Mouse (Mus musculus): ENCODE results near the gene 0610009B22Rik. TPM values are rescaled to one million over a fixed set of nuclear protein-coding genes. Genes with fewer than 3 reads are reported as not detected.

0610009B22Rik gene
- polyA plus RNA-seq, 1 experiment from 2014 or later = 101 TPM

DNA sequence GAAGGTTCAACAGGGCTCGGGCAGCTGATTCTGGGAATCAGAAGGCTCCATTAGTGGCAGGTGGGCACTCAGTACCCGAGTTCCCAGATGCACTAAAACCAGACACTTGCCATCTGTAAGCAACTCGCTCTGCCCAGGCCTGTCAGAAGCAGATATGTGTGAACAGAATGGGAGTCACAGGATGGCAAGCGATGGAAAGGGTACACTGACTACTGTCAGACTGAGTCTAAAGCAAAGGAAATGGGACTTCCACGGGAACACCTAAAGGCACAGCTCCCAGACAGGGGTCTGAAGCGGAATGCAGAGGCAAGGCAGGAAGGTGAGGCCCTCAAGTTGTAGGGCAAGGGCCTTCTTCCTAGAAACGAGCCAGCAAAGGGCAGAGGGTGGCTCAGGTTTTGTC, 42.4 kb downstream of the 0610009B22Rik start:
- Histone ChIP-seq H3K4me3 (no peak overlapping the region), H3K4me2 (no peak overlapping the region), H3K27ac (replicated peaks) (no peak overlapping the region), H3K27me3 (no peaks in the 10 kb centered on the region), H3K36me3 (0 out of 2 replicates have a peak, but pooled peaks cover 9% of the 10 kb centered on the region), H3K9ac (no peak overlapping the region), H3K9me3 (no peaks in the 10 kb centered on the region), H3K4me1 (replicated peaks) (peaks cover 42% of the 10 kb centered on the region)
- ATAC-seq (ENCODE audit: low FRiP score, low read depth) = no peak
- WGBS = 84% methylated on average over 7 of the region's 7 CpGs

DNA sequence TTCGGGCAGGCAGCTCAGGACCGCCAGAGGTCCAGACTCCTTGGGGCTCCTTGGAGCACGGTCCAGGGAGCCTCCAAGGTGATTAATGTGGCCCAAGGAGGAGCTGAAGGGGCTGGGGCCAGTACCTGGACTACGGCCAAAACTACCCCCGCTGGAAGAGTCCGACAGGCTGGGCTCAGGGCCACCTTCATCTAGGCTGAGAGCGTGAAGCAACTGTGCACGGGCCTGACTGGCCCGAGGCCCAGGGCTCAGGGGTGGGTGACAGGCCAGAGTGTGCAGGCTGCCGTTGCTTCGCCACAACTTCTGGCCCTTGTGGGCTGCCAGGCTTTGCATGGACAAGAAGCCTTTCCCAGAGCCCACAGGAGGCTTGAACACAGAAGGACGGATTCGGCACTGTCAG, 43.4 kb downstream of the 0610009B22Rik start:
- no peaks in the 10 kb centered on the region for H3K9me3 ChIP-seq
- H3K4me3 ChIP-seq = no peak overlapping the region
- H3K36me3 ChIP-seq = 0 out of 2 replicates have a peak, but pooled peaks cover 9% of the 10 kb centered on the region
- H3K27me3 ChIP-seq = no peaks in the 10 kb centered on the region
- H3K4me1 ChIP-seq (replicated peaks) = peaks cover 40% of the 10 kb centered on the region
- H3K9ac ChIP-seq = no peak overlapping the region
- WGBS = 71% methylated on average over 13 of the region's 13 CpGs
- H3K27ac ChIP-seq (replicated peaks) = no peak overlapping the region
- no peak overlapping the region for H3K4me2 ChIP-seq
- no peak; the same call in 1 of the 2 replicates for ATAC-seq (ENCODE audit: low FRiP score, low read depth)

DNA sequence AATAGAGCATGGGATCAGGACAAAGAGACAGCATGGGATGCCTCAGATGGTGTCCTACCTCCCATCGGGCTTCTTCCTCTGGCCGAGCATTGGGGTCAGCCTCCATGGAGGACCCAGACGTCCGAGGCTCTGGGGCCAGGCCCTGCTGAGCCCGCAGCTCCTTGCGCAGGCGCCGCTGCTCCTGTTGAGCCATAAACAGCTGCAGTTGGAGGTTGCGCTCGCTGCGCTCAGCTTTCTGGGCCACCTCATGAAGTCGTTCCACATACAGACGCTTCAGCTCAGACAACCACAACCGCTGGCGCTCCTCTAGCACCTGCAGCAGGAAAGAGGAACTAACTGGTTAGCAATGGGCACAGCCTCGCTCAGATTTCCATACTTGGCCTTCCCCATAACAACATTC, 44.5 kb downstream of the 0610009B22Rik start:
- Histone ChIP-seq H3K9ac (no peak overlapping the region), H3K36me3 (0 out of 2 replicates have a peak, but pooled peaks cover 9% of the 10 kb centered on the region), H3K27me3 (no peaks in the 10 kb centered on the region), H3K4me2 (no peak overlapping the region), H3K9me3 (no peaks in the 10 kb centered on the region), H3K4me1 (replicated peaks) (peaks cover 29% of the 10 kb centered on the region), H3K4me3 (no peak overlapping the region), H3K27ac (replicated peaks) (no peak overlapping the region; the same call in 1 of the 2 replicates)
- 70% methylated on average over 16 of the region's 16 CpGs for WGBS
- ATAC-seq (ENCODE audit: low FRiP score, low read depth) = no peak

DNA sequence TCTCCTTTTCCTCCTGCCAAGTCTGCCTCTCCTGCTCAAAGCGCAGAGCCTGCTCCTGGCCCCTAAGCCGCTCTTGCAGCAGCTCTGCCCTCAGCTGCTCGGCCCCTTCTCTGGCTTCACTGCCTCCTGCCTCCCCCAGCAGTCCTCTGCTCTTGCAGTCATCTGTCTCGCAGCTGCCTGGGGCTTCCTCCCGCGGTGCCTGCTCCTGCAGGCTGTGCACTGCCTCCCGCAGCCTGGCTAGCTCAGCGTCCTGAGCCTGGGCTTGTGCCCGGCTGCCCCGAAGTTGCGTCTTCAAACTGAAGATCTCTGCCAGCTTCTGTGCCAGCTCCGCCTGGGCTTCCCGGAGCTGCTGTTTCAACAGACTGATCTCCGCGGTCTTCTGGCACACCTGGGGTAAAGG, 44.9 kb downstream of the 0610009B22Rik start:
- peaks cover 25% of the 10 kb centered on the region; the same call in 1 of the 2 replicates for H3K4me1 ChIP-seq (replicated peaks)
- no peaks in the 10 kb centered on the region for H3K27me3 ChIP-seq
- H3K4me2 ChIP-seq = 0 out of 2 replicates have a peak overlapping the region, but pooled peaks have one; percentile 9
- no peak for ATAC-seq (ENCODE audit: low FRiP score, low read depth)
- H3K36me3 ChIP-seq = 0 out of 2 replicates have a peak, but pooled peaks cover 9% of the 10 kb centered on the region
- H3K9me3 ChIP-seq = no peaks in the 10 kb centered on the region
- 0 out of 2 replicates have a peak overlapping the region, but pooled peaks have one; percentile 0 for H3K27ac ChIP-seq (replicated peaks)
- no peak overlapping the region for H3K4me3 ChIP-seq
- 51% methylated on average over 15 of the region's 15 CpGs for WGBS
- no peak overlapping the region for H3K9ac ChIP-seq

DNA sequence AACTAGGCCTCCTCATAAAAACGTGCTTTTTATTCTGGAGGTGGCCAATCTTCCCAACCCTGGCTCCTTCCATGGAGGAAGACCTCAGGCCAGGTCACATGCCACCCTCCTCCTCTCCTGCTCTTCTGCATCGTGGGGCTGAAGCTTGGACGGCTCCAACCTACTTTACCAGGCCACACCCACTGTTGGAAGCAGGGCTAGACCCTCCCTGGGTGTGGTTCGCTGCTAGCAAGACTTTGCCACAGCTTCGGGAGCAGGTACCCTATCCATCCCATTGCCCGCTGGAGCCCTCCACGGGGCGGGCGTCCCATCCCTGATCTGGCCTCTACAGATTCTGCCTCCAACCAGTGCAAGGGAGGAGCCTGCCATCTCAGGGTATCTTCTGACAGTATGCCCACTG, 45.5 kb downstream of the 0610009B22Rik start:
- H3K27ac ChIP-seq (replicated peaks) = 0 out of 2 replicates have a peak overlapping the region, but pooled peaks have one; percentile 0
- H3K36me3 ChIP-seq = 0 out of 2 replicates have a peak, but pooled peaks cover 9% of the 10 kb centered on the region
- no peak overlapping the region for H3K9ac ChIP-seq
- H3K9me3 ChIP-seq = no peaks in the 10 kb centered on the region
- H3K4me3 ChIP-seq = no peak overlapping the region
- no peaks in the 10 kb centered on the region for H3K27me3 ChIP-seq
- no peak for ATAC-seq (ENCODE audit: low FRiP score, low read depth)
- H3K4me2 ChIP-seq = no peak overlapping the region
- WGBS = 76% methylated on average over 9 of the region's 9 CpGs
- H3K4me1 ChIP-seq (replicated peaks) = peaks cover 19% of the 10 kb centered on the region; the same call in 1 of the 2 replicates

DNA sequence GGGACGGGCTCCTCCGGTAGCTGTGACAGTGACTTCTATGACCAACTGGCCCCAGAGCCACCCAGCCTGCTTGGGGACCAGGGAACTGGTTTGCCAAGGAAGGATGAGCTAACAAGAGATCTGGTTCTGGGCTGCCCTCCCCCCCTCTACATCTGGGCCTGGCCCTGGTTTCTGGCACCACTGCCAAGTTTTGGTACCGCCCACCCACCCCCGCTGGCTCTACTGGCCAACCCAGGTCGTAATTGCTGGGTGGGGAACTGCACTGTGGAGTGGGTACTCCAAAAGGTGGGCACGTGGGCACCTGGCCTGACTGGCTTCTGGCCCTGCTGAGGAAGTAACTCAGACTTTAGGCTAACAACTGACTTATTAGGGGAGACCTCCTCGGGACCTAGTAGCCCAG, 47.9 kb downstream of the 0610009B22Rik start:
- H3K9me3 ChIP-seq = no peaks in the 10 kb centered on the region
- H3K4me1 ChIP-seq (replicated peaks) = peaks cover 24% of the 10 kb centered on the region
- H3K36me3 ChIP-seq = 0 out of 2 replicates have a peak, but pooled peaks cover 9% of the 10 kb centered on the region
- 87% methylated on average over 7 of the region's 7 CpGs for WGBS
- no peak overlapping the region for H3K4me3 ChIP-seq
- ATAC-seq (ENCODE audit: low FRiP score, low read depth) = no peak
- no peak overlapping the region for H3K9ac ChIP-seq
- H3K27ac ChIP-seq (replicated peaks) = no peak overlapping the region
- H3K27me3 ChIP-seq = no peaks in the 10 kb centered on the region
- H3K4me2 ChIP-seq = no peak overlapping the region

DNA sequence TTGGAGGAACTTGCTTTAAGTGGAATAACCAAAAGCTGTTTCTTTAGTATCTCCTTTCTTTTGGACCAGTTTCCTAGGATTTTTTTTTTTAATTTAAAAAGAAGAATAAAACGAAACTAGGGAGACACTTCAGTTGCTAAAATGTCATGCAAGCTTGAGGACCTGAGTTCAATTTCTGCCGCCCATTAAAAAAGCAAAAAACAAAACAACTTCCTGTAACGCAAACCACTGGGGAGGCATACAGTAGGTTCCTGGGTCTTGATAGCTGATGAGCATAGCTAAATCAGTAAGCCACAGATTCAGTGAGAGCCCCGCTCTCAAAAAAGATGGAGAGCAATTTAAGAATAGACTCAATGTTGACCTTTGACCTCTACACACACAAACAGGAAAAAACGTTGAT, 50.2 kb downstream of the 0610009B22Rik start:
- ATAC-seq (ENCODE audit: low FRiP score, low read depth) = no peak
- Histone ChIP-seq H3K4me1 (replicated peaks) (peaks cover 25% of the 10 kb centered on the region), H3K4me2 (no peak overlapping the region), H3K27ac (replicated peaks) (no peak overlapping the region), H3K4me3 (no peak overlapping the region), H3K9me3 (no peaks in the 10 kb centered on the region), H3K36me3 (0 out of 2 replicates have a peak, but pooled peaks cover 5% of the 10 kb centered on the region), H3K9ac (no peak overlapping the region), H3K27me3 (no peaks in the 10 kb centered on the region)
- 74% methylated on average over 5 of the region's 5 CpGs for WGBS

DNA sequence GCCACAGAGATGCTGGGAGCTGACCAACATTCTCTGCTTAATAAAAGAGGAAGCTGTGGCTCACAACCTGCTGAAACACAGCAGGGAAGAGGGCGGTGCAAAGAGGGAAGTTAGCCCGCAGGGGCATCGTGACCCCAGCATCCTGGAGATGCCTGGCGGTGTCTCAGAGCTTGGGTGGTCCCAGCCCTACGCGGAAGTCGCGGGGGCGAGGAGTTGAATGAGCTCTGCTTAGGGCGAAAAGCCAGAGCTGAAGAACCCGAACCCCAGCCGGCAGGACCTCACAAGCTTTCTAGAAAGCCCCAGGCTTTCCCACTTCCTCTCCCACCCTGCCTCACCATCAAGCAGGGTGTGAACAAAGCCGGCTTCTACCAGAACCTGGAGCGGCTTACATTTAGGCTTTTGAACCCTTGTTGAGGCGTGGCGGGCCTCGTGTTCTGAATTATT, 50.7 kb downstream of the 0610009B22Rik start:
- 0 out of 2 replicates have a peak, but pooled peaks cover 1% of the 10 kb centered on the region for H3K36me3 ChIP-seq
- no peak overlapping the region for H3K4me2 ChIP-seq
- no peak overlapping the region for H3K4me3 ChIP-seq
- no peaks in the 10 kb centered on the region for H3K27me3 ChIP-seq
- no peaks in the 10 kb centered on the region for H3K9me3 ChIP-seq
- peaks cover 25% of the 10 kb centered on the region for H3K4me1 ChIP-seq (replicated peaks)
- ATAC-seq (ENCODE audit: low FRiP score, low read depth) = no peak
- no peak overlapping the region for H3K27ac ChIP-seq (replicated peaks)
- no peak overlapping the region for H3K9ac ChIP-seq
- WGBS = 5% methylated on average over 17 of the region's 17 CpGs

GRCm38 (mm10) chr11:51636323-51636684, 52.4 kb downstream of the 0610009B22Rik start:
- peak overlapping the region; percentile 82 for H3K9ac ChIP-seq
- 4% methylated on average over 6 of the region's 6 CpGs for WGBS
- H3K4me2 ChIP-seq = peak overlapping the region; percentile 72
- no peaks in the 10 kb centered on the region for H3K27me3 ChIP-seq
- peak overlapping the region; percentile 86 for H3K4me3 ChIP-seq
- no peak for ATAC-seq (ENCODE audit: low FRiP score, low read depth)
- H3K4me1 ChIP-seq (replicated peaks) = peaks cover 27% of the 10 kb centered on the region
- no peaks in the 10 kb centered on the region for H3K36me3 ChIP-seq
- peak overlapping the region; percentile 86 for H3K27ac ChIP-seq (replicated peaks)
- H3K9me3 ChIP-seq = no peaks in the 10 kb centered on the region

DNA sequence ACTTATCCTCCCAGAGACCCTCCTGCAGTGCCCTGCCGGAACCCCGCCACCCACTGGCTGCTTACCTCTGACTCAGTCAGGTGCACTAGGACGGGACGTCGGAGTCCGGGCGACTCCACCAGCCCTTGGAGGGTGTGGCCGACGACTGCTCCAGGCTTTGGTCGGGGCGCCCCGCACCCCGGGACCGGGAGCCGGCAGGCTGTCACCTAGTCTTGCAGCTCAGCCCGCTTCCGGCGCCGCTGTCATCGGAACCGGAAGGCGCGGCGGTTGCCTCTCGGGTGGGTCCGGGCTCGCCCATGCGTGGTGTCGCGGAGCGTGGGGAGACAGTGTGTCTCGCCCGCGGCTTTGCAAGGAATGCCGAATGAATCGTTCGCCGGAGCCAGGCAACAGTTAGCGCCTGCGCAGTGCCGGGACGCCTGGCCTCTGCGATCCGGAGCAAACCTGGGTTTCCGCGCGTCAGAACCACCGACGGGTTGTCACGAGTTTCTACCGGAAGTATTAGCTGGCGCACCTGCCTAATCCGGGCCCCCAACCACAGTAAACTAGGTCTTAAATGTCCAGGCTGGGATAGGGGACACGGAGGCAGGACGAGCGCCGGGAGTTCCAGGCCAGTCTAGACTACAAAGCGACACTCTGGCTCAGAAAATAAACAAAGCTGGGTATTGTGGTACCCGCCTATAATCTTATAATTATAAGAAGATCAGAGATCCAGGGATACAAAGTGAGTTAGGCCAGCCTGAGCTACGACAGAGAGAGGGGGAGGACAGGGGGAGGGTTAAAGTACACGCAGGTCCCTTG, 53.0 kb downstream of the 0610009B22Rik start, which contains the start of gene Rmnd5b:
Rmnd5b (minus strand) TSS at position 372 of the 798 bp plus-strand sequence.
- Histone ChIP-seq H3K4me1 (replicated peaks) (peaks cover 27% of the 10 kb centered on the region), H3K9ac (peak within 1 kb of the TSS; percentile 82), H3K4me2 (peak within 1 kb of the TSS; percentile 72), H3K9me3 (no peaks in the 10 kb centered on the region), H3K36me3 (no peaks in the 10 kb centered on the region), H3K27me3 (no peaks in the 10 kb centered on the region), H3K4me3 (peak within 1 kb of the TSS; percentile 86), H3K27ac (replicated peaks) (peak within 1 kb of the TSS; percentile 86)
- under 1% methylated on average over 61 of the region's 61 CpGs for whole genome bisulfite sequencing
- peak; percentile 95 for ATAC-seq (ENCODE audit: low FRiP score, low read depth)
